Mouse (Mus musculus): ENCODE measurements around the gene Gm867.

The Gm867 gene

GRCm38 (mm10) chr10:75940520-75940919 is at the start of gene Gm867:
Gm867 (minus strand) TSS chr10:75940672.
- no peak for DNase-seq (ENCODE audit: low spot score)

- no peak for DNase-seq (ENCODE audit: low spot score)
Measured at GRCm38 (mm10) chr10:75979432-75979831, 39.0 kb upstream of the Gm867 start.

GRCm38 (mm10) chr10:75978835-75979157 is 38.3 kb upstream of the Gm867 start:
- no peak for DNase-seq (ENCODE audit: low spot score)

GRCm38 (mm10) chr10:75978119-75978834 is 37.8 kb upstream of the Gm867 start:
- no peak for DNase-seq (ENCODE audit: low spot score)

GRCm38 (mm10) chr10:75975216-75975615 is 34.7 kb upstream of the Gm867 start:
- peak; percentile 35 for DNase-seq (ENCODE audit: low spot score)

GRCm38 (mm10) chr10:75973846-75974245 is 33.4 kb upstream of the Gm867 start:
- no peak for DNase-seq (ENCODE audit: low spot score)

- no peak for DNase-seq (ENCODE audit: low spot score)
Measured at GRCm38 (mm10) chr10:75954381-75954811, 13.9 kb upstream of the Gm867 start, which contains the start of gene Gm5134. Gm5134 (plus strand) TSS chr10:75954514.

GRCm38 (mm10) chr10:75951424-75952050 is 11.1 kb upstream of the Gm867 start:
- DNase-seq (ENCODE audit: low spot score): peak; percentile 82

- no peak for DNase-seq (ENCODE audit: low spot score)
Measured at GRCm38 (mm10) chr10:75950791-75951210, 10.3 kb upstream of the Gm867 start.

GRCm38 (mm10) chr10:75949053-75950045 is 8.9 kb upstream of the Gm867 start:
- DNase-seq (ENCODE audit: low spot score): no peak

- DNase-seq (ENCODE audit: low spot score): no peak
Measured at GRCm38 (mm10) chr10:75948079-75948478, 7.6 kb upstream of the Gm867 start.

- no peak for DNase-seq (ENCODE audit: low spot score)
Measured at GRCm38 (mm10) chr10:75945896-75946295, 5.4 kb upstream of the Gm867 start.

- no peak for DNase-seq (ENCODE audit: low spot score)
Measured at GRCm38 (mm10) chr10:75945213-75945612, 4.7 kb upstream of the Gm867 start.

GRCm38 (mm10) chr10:75944066-75944772 is 3.7 kb upstream of the Gm867 start:
- peak; percentile 85 for DNase-seq (ENCODE audit: low spot score)

- no peak for DNase-seq (ENCODE audit: low spot score)
Measured at GRCm38 (mm10) chr10:75942736-75943477, 2.4 kb upstream of the Gm867 start, which contains the start of gene Vpreb3. Vpreb3 (plus strand) TSS chr10:75943057.

- no peak for DNase-seq (ENCODE audit: low spot score)
Measured at GRCm38 (mm10) chr10:75941042-75941824, 761 bp upstream of the Gm867 start.

- no peak for DNase-seq (ENCODE audit: low spot score)
Measured at GRCm38 (mm10) chr10:75939481-75940234, 814 bp downstream of the Gm867 start.

GRCm38 (mm10) chr10:75937851-75938643 is 2.4 kb downstream of the Gm867 start:
- peak; percentile 46 for DNase-seq (ENCODE audit: low spot score)

Data from adipocyte (in vitro differentiated cells).